Mouse (Mus musculus): ENCODE data around the gene Megf11. TPM values are rescaled to one million over a fixed set of nuclear protein-coding genes. Genes with fewer than 3 reads are reported as not detected.
"Not testable (repeated sequence)": the region's sequence is repeated elsewhere in the genome, so short reads cannot be mapped to it uniquely, and the experiment has no call there.

The Megf11 gene
- polyA plus RNA-seq, 1 experiment = 0.09 TPM

DNA sequence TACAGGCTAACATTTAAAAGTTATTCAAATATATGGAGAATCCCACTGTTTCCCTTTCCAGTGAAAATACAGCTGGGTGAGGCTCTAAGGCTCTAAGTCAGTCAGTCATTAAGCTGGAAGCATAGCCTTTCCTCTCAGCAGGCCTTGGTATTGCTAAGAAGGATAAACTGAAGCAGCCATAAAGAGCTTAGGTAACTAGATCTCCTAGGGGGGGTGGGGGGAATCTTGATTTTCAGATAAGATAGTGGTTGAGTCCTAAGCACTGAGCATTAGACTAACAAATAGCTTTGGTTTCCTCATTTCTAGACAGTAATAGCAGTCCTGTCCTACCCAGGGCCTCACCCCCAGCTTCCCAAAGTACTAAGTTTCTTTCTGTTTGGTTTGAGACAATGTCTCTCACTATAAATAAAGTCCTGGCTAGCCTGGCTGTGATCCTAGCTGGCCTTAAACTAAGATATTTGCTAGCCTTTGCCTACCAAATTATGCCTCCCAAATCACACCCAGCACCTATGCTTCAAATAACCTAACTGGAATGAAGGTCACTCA lies 318.1 kb downstream of the Megf11 start:
- Histone ChIP-seq H3K4me1 (ENCODE audit: control insufficient read depth, insufficient read depth, low read length) (peaks cover 26% of the 10 kb centered on the region), H3K27ac (ENCODE audit: insufficient read depth, low read length) (peak overlapping the region; percentile 26; the same call in 1 of the 2 replicates), H3K4me3 (ENCODE audit: insufficient read depth, low read length) (no peak overlapping the region)
- TF ChIP-seq POLR2A (IDR thresholded peaks at IDR 0.05; ENCODE audit: low read depth, low read length) (no peak), CTCF (IDR thresholded peaks at IDR 0.05; ENCODE audit: borderline replicate concordance, insufficient read depth, low read length) (no peak)

GRCm38 (mm10) chr9:64704073-64704840 lies 318.8 kb downstream of the Megf11 start:
- no peak overlapping the region for H3K4me3 ChIP-seq (ENCODE audit: insufficient read depth, low read length)
- peaks cover 26% of the 10 kb centered on the region for H3K4me1 ChIP-seq (ENCODE audit: control insufficient read depth, insufficient read depth, low read length)
- H3K27ac ChIP-seq (ENCODE audit: insufficient read depth, low read length) = peak overlapping the region; percentile 26; the same call in 1 of the 2 replicates
- TF ChIP-seq CTCF (IDR thresholded peaks at IDR 0.05; ENCODE audit: borderline replicate concordance, insufficient read depth, low read length) = no peak
- no peak for TF ChIP-seq POLR2A (IDR thresholded peaks at IDR 0.05; ENCODE audit: low read depth, low read length)

GRCm38 (mm10) chr9:64710291-64710690 lies 324.9 kb downstream of the Megf11 start:
- not testable (repeated sequence) for H3K27ac ChIP-seq (ENCODE audit: insufficient read depth, low read length); H3K4me1 ChIP-seq (ENCODE audit: control insufficient read depth, insufficient read depth, low read length); H3K4me3 ChIP-seq (ENCODE audit: insufficient read depth, low read length)

- H3K27ac ChIP-seq (ENCODE audit: insufficient read depth, low read length) = no peak overlapping the region
- no peak for TF ChIP-seq POLR2A (IDR thresholded peaks at IDR 0.05; ENCODE audit: low read depth, low read length)
- no peak for TF ChIP-seq CTCF (IDR thresholded peaks at IDR 0.05; ENCODE audit: borderline replicate concordance, insufficient read depth, low read length)
- no peaks in the 10 kb centered on the region for H3K4me1 ChIP-seq (ENCODE audit: control insufficient read depth, insufficient read depth, low read length)
- H3K4me3 ChIP-seq (ENCODE audit: insufficient read depth, low read length) = no peak overlapping the region
Measured at GRCm38 (mm10) chr9:64719526-64720163, 334.2 kb downstream of the Megf11 start.

DNA sequence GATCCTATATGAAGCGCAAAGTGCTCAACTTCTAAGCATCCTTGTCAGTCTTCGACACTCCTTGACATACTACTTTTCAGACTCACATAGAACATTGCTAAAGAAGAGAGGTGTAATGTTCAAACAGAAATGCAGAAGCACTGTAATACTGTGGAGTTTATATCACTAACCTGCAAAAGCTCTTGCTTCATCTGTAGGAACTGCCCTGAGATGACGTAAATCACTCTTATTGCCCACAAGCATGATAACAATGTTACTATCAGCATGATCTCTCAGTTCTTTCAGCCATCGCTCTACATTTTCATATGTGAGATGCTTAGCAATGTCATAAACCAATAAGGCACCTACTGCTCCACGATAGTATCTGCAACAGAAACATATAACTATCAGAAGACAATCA lies 341.0 kb downstream of the Megf11 start:
- Histone ChIP-seq H3K27ac (ENCODE audit: insufficient read depth, low read length) (no peak overlapping the region), H3K4me3 (ENCODE audit: insufficient read depth, low read length) (no peak overlapping the region), H3K4me1 (ENCODE audit: control insufficient read depth, insufficient read depth, low read length) (no peaks in the 10 kb centered on the region)
- TF ChIP-seq POLR2A (IDR thresholded peaks at IDR 0.05; ENCODE audit: low read depth, low read length) = no peak
- no peak for TF ChIP-seq CTCF (IDR thresholded peaks at IDR 0.05; ENCODE audit: borderline replicate concordance, insufficient read depth, low read length)

DNA sequence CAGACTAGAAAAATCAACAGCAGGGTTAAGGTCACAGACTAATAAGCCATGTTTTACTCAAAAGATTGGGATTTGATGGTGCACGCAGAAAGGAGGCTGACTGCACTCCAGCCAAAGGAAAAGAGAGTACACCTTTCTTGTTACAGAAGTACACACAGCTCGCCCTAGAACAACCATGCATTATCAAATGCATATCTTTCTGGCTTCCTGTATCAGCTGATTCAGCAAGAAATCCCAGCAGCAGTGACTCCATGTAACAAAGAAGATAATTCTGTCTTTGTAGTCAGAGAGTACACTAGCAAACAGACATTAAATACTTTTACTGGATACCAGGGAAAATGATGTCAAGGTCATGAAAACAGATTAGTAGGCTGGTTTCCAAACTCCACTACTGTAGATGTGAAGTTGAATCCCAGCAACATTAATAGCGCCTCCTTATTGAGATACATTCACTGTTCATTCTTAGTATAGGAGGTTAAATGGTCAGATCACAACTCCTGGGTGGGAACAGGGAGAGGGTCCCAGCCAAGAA lies 345.7 kb downstream of the Megf11 start:
- H3K27ac ChIP-seq (ENCODE audit: insufficient read depth, low read length) = no peak overlapping the region
- H3K4me1 ChIP-seq (ENCODE audit: control insufficient read depth, insufficient read depth, low read length) = no peaks in the 10 kb centered on the region
- no peak overlapping the region for H3K4me3 ChIP-seq (ENCODE audit: insufficient read depth, low read length)
- no peak for TF ChIP-seq POLR2A (IDR thresholded peaks at IDR 0.05; ENCODE audit: low read depth, low read length)
- TF ChIP-seq CTCF (IDR thresholded peaks at IDR 0.05; ENCODE audit: borderline replicate concordance, insufficient read depth, low read length) = no peak

- H3K4me3 ChIP-seq (ENCODE audit: insufficient read depth, low read length) = no peak overlapping the region
- TF ChIP-seq CTCF (IDR thresholded peaks at IDR 0.05; ENCODE audit: borderline replicate concordance, insufficient read depth, low read length) = no peak
- TF ChIP-seq POLR2A (IDR thresholded peaks at IDR 0.05; ENCODE audit: low read depth, low read length) = no peak
- no peaks in the 10 kb centered on the region for H3K4me1 ChIP-seq (ENCODE audit: control insufficient read depth, insufficient read depth, low read length)
- peak overlapping the region; percentile 81 for H3K27ac ChIP-seq (ENCODE audit: insufficient read depth, low read length)
Measured at GRCm38 (mm10) chr9:64734166-64734565, 348.7 kb downstream of the Megf11 start.

DNA sequence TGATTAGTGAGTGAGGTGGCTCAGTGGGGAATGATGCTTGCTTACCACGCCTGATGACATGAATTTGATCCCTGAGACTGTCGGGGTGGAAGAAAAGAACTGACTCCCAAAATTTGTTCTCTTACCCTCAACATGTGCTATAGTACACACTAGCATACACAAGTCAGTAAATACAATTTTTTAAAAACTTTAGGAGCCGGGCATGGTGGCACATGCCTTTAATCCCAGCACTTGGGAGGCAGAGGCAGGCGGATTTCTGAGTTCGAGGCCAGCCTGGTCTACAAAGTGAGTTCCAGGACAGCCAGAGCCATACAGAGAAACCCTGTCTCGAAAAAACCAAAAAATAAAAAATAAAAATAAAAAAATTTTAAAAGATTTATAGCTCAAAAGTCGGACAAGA lies 349.6 kb downstream of the Megf11 start:
- H3K4me1 ChIP-seq (ENCODE audit: control insufficient read depth, insufficient read depth, low read length); H3K4me3 ChIP-seq (ENCODE audit: insufficient read depth, low read length): not testable (repeated sequence)
- peak overlapping the region; percentile 64 for H3K27ac ChIP-seq (ENCODE audit: insufficient read depth, low read length)

GRCm38 (mm10) chr9:64736076-64736638 lies 350.7 kb downstream of the Megf11 start:
- no peaks in the 10 kb centered on the region for H3K4me1 ChIP-seq (ENCODE audit: control insufficient read depth, insufficient read depth, low read length)
- TF ChIP-seq POLR2A (IDR thresholded peaks at IDR 0.05; ENCODE audit: low read depth, low read length) (no peak), CTCF (IDR thresholded peaks at IDR 0.05; ENCODE audit: borderline replicate concordance, insufficient read depth, low read length) (no peak)
- peak overlapping the region; percentile 86 for H3K4me3 ChIP-seq (ENCODE audit: insufficient read depth, low read length)
- H3K27ac ChIP-seq (ENCODE audit: insufficient read depth, low read length) = peak overlapping the region; percentile 84
